Mouse (Mus musculus) left cerebral cortex, postnatal 36 days (tissue): ENCODE results near the gene Tgif1. TPM values are rescaled to one million over a fixed set of nuclear protein-coding genes. Genes with fewer than 3 reads are reported as not detected.
A peak's percentile ranks its signal among the peaks of the same experiment; 100 is the strongest.

Source experiments
- DNase-seq, 2 experiments: peaks; one replicate each; pipeline ENCODE4 v3.0.0; 2021 to 2022; ENCODE audit warnings: low spot score in 2 of 2, mixed read lengths in 1 of 2
- intact Hi-C: fragments of 180-260 bp; cut with DNase I; formaldehyde crosslinking; loops from one replicate; pipeline ENCODE4 v1.15.1; 2025
- total RNA-seq, 2 experiments: library from RNA; stranded (reverse); gene quantifications; 2 replicates each; pipeline ENCODE4 v1.2.3; 2021

Tgif1 gene
- total RNA-seq, 2 experiments from 2014 or later: 0.99 to 1.2 TPM

GRCm38 (mm10) chr17:70868577-70869229 lies 15.4 kb upstream of the Tgif1 start:
- intact Hi-C loops: no loop called here
- no peak for DNase-seq

DNA sequence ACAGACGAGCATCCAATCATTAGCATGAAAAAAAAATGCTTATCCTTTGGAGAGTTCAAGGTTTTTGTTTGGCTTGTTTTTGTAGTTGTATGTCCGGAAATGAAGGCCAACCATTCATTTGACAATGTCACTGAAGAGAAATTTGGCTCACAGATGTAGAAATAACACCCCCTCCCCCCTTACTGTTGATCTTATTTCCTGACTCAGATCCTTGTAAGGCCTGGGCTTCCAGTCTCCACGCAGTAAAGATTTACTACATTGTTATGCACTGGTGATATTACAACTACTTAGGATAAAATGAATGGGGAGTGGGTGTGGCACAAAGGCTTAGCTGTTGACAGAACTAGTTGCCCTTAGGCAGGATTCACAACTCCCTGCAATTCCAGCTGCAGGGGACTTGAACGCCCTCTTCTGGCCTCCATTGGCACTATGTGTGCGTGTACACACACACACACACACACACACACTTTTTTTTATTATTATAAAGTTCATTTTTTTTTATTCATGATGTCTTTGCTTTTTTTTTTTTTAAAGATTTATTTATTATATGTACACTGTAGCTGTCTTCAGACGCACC lies 13.3 kb upstream of the Tgif1 start:
- no peak for DNase-seq
- intact Hi-C loops: no loop called here

DNA sequence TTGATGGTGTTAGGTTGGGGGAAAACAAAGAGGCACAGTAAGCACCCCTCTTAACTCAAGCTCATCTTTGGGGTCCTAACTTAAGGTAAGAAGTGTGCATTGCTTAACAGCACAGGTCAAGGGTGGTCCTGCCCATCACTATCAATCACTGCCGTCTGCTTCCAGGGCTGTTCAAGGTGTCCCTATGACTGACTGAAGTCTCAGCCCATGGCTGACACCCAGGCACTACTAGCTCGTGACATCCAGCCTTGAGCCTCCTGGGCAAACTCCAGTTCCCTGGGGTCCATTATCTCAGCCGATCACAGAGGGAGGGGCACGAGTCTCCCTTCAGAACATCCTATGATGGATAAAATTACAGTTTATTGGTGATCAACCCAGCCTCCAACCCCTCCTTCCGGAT lies 12.7 kb upstream of the Tgif1 start:
- intact Hi-C loops: no loop called here
- no peak for DNase-seq

DNA sequence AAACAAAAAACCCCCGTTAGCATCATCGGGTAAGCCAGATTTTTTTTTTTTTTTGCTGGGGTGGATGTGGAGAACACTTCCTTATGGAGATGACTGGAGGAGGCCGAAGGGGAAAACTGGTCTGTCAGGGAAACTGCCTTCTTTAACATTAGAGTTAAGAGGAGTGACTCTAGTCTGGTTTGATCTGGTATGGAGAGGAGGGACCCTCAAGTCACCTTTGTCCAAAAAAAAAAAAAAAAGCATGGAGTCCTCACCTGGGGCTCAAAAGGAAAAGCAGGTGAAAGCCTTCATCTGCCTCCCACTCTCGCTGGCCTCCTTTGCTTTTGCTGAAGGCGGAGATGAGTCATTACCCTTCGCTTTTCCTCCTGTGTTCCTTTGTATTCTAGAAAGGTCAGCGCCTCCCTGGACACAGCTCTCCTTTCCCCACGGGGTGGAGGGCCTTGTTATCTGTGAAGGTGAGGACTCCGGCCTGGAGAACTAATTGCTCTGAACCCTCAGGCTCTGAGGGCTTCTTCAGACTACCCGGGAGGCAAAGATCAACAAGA lies 11.8 kb upstream of the Tgif1 start:
- DNase-seq: no peak
- intact Hi-C loops: no loop called here

- no peak for DNase-seq
These were observed 11.3 kb upstream of the Tgif1 start for GRCm38 (mm10) chr17:70864645-70865044.

DNA sequence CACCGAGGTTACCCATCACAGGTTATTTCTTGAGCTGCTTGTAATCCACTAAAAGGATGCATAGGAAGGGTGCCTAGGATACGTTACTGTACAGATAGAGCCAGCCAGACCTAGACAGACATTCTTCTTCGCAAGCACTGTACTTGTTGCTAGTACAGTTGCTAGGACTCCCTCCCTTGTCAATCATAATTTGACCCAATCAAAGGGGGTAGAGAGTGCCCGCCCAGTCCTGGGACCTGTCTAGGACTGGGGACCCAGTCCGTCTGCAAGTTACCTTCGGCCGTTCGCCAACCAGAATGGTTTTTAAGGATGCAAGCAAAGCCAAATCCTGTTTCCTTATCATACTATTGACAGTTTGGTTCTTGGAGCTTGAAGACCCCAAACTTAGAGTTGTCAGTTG lies 10.8 kb upstream of the Tgif1 start:
- intact Hi-C loops: no loop called here
- no peak for DNase-seq

More at GRCm38 (mm10) chr17:70864645-70865044, 11.3 kb upstream of the Tgif1 start:
- intact Hi-C loops: no loop called here

DNA sequence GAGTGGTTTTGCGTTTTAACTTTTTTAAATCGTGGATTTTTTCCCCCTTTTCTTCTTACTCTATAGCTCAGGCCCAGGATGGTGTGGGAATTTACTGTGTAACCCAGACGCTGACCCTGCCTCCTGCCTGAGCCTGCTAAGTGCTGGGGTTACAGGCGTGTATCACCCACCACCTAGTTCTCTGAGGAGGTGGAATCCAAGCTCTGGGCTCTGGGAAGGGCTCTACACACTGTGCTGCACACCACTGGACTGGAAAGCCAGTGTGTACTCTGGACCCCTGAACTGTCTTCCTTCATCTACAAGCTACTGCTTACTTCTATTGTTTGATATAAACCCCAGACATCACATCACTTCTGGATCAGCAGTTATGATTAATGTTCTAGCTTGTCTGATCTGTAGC lies 5.5 kb upstream of the Tgif1 start:
- intact Hi-C loops: no loop called here
- no peak for DNase-seq

GRCm38 (mm10) chr17:70856871-70857415 lies 3.6 kb upstream of the Tgif1 start:
- intact Hi-C loops: no loop called here
- no peak for DNase-seq

GRCm38 (mm10) chr17:70854021-70854420 lies 675 bp upstream of the Tgif1 start:
- intact Hi-C loops: no loop called here
- no peak for DNase-seq

GRCm38 (mm10) chr17:70852686-70853386 lies 510 bp downstream of the Tgif1 start:
- intact Hi-C loops: no loop called here

GRCm38 (mm10) chr17:70852011-70852685 lies 1.2 kb downstream of the Tgif1 start:
- intact Hi-C loops: no loop called here
- no peak for DNase-seq

More at GRCm38 (mm10) chr17:70852686-70853386, 510 bp downstream of the Tgif1 start:
- peak; percentile 34 to 54 for DNase-seq

DNA sequence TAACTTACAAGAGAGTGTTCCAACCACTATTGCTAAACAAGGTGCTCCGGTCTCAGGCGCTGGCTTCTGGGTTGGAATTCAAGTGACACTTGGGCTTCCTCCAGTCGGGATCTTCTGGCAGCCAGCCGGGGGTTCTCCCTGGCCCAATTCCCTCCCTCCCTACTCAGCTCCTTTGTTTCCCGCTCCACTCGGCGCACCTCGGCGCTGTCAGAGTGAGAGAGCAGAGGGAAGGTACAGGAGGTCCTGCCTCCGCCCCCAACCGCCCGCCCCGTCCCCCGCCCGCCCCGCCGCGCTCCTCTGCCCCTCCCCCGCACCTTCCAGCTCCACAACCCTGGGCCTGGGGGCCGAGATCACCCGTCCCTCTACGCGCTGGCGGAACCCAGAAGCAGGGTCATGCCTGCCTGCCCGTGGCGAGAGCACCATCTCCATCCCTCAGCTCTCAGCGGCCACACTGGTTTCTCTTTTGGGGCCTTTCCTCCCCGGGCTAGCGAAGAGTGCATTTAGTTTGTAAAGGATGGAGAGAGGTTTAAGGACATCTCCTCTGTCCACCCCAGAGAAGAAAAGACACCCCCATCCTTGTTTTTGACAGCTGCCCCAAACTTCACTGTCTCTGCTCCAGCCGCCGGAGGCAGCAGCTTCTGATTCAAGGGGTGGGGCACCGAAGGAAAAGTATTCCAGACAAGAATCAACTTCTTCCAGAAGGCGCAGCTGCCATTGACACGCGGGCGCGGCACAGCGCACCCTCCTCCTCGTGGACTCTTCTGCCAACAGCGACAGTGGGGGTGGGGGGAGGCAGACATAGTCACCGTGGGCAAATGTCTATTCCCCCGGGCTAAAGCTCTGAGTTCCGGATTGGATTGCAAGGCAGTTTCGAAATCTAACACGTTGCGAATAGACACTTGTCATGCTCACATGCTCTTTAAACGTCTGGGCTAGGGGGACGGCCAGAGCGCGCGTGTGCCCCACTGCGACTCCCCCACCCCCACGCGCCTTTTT lies 2.1 kb downstream of the Tgif1 start:
- intact Hi-C loops: no loop called here
- DNase-seq: no peak

GRCm38 (mm10) chr17:70850233-70850995 lies 2.9 kb downstream of the Tgif1 start:
- intact Hi-C loops: no loop called here
- no peak for DNase-seq

GRCm38 (mm10) chr17:70849399-70850232 lies 3.7 kb downstream of the Tgif1 start:
- intact Hi-C loops: loop anchor here (5.0 kb wide), 1 partner anchor 118 kb away; no protein-coding TSS in a partner anchor
- peak in 1 of 2 experiments; percentile 50 for DNase-seq

- intact Hi-C loops: loop anchor here (5.0 kb wide), 1 partner anchor 119 kb away; no protein-coding TSS in a partner anchor
- no peak for DNase-seq
These were observed 4.6 kb downstream of the Tgif1 start for GRCm38 (mm10) chr17:70848511-70849398.
